Mouse (Mus musculus) urinary bladder, postnatal 36 days (tissue): ENCODE data around the gene Etv3.
"Not testable (repeated sequence)": the region's sequence is repeated elsewhere in the genome, so short reads cannot be mapped to it uniquely, and the experiment has no call there.

Experiments
- DNase-seq, 2 experiments: peaks; one replicate each; pipeline ENCODE4 v3.0.0; 2022; ENCODE audit warnings: low spot score in 2 of 2, mixed read lengths in 1 of 2

The Etv3 gene

GRCm38 (mm10) chr3:87518425-87518824 lies 6.8 kb upstream of the Etv3 start:
- DNase-seq: no peak

- DNase-seq: no peak
Observed at GRCm38 (mm10) chr3:87521126-87521525, 4.1 kb upstream of the Etv3 start.

- DNase-seq: no peak
Observed at GRCm38 (mm10) chr3:87521833-87522232, 3.4 kb upstream of the Etv3 start.

- no peak for DNase-seq
Observed at GRCm38 (mm10) chr3:87523701-87524100, 1.5 kb upstream of the Etv3 start.

- DNase-seq: no peak
Observed at GRCm38 (mm10) chr3:87525837-87526570, 797 bp downstream of the Etv3 start.

GRCm38 (mm10) chr3:87527139-87527538 lies 1.9 kb downstream of the Etv3 start:
- no peak for DNase-seq

- no peak for DNase-seq
Observed at GRCm38 (mm10) chr3:87528021-87528420, 2.8 kb downstream of the Etv3 start.

- DNase-seq: no peak
Observed at GRCm38 (mm10) chr3:87528841-87529240, 3.6 kb downstream of the Etv3 start.

GRCm38 (mm10) chr3:87529568-87529967 lies 4.4 kb downstream of the Etv3 start:
- DNase-seq: peak in 1 of 2 experiments; percentile 28

- DNase-seq: no peak
Observed at GRCm38 (mm10) chr3:87530234-87530633, 5.0 kb downstream of the Etv3 start.

- DNase-seq: no peak
Observed at GRCm38 (mm10) chr3:87533667-87534378, 8.6 kb downstream of the Etv3 start.

GRCm38 (mm10) chr3:87538034-87538433 lies 12.8 kb downstream of the Etv3 start:
- no peak for DNase-seq

GRCm38 (mm10) chr3:87540028-87540675 lies 14.9 kb downstream of the Etv3 start:
- no peak for DNase-seq

GRCm38 (mm10) chr3:87540714-87541113 lies 15.5 kb downstream of the Etv3 start:
- no peak for DNase-seq

- DNase-seq: no peak
Observed at GRCm38 (mm10) chr3:87542481-87543215, 17.4 kb downstream of the Etv3 start.

GRCm38 (mm10) chr3:87545554-87545953 lies 20.3 kb downstream of the Etv3 start:
- DNase-seq: no peak

GRCm38 (mm10) chr3:87546291-87546721 lies 21.1 kb downstream of the Etv3 start:
- DNase-seq: no peak

GRCm38 (mm10) chr3:87549908-87550307 lies 24.7 kb downstream of the Etv3 start:
- no peak for DNase-seq

GRCm38 (mm10) chr3:87552327-87552726 lies 27.1 kb downstream of the Etv3 start:
- no peak for DNase-seq

GRCm38 (mm10) chr3:87553196-87553935 lies 28.2 kb downstream of the Etv3 start:
- DNase-seq: peak in 1 of 2 experiments; percentile 62

GRCm38 (mm10) chr3:87554859-87555258 lies 29.7 kb downstream of the Etv3 start:
- not testable (repeated sequence) for DNase-seq
